Mouse (Mus musculus) forebrain, embryonic 12.5 days (tissue): Measurements from ENCODE around the gene Fgfr2. TPM values are rescaled to one million over a fixed set of nuclear protein-coding genes. Genes with fewer than 3 reads are reported as not detected.
A peak's percentile ranks its signal among the peaks of the same experiment; 100 is the strongest.

Experiments used
- ATAC-seq: fragments of 200-750 bp; cut with Nextera tagmentation; 2 replicates; pipeline ENCODE4 v1.8.0; 2017; ENCODE audit warnings: moderate TSS enrichment; ENCODE audit not compliant: low FRiP score
- H3K27ac ChIP-seq: fragments of 300-500 bp; sonication (generic); 2 replicates; pipeline ENCODE4 v1.5.1; 2016; ENCODE audit warnings: mild to moderate bottlenecking
- H3K27me3 ChIP-seq: fragments of 300-500 bp; sonication (generic); 2 replicates; pipeline ENCODE4 v1.6.1; 2016; ENCODE audit warnings: mild to moderate bottlenecking
- H3K36me3 ChIP-seq: fragments of 300-500 bp; sonication (generic); replicated peaks from 2 replicates; pipeline ENCODE4 v1.6.1; 2016; ENCODE audit warnings: mild to moderate bottlenecking
- H3K4me1 ChIP-seq: fragments of 300-500 bp; sonication (generic); 2 replicates; pipeline ENCODE4 v1.6.1; 2016
- H3K4me2 ChIP-seq: fragments of 300-500 bp; sonication (generic); 2 replicates; pipeline ENCODE4 v1.6.1; 2016; ENCODE audit warnings: mild to moderate bottlenecking, moderate library complexity
- H3K4me3 ChIP-seq: fragments of 300-500 bp; sonication (generic); replicated peaks from 2 replicates; pipeline ENCODE4 v1.5.1; 2016; ENCODE audit warnings: mild to moderate bottlenecking
- H3K9ac ChIP-seq: fragments of 300-500 bp; sonication (generic); 2 replicates; pipeline ENCODE4 v1.6.1; 2016; ENCODE audit warnings: mild to moderate bottlenecking
- H3K9me3 ChIP-seq: fragments of 300-500 bp; sonication (generic); 2 replicates; pipeline ENCODE4 v1.6.1; 2016
- WGBS: fragments of 180-500 bp; shearing (Covaris S2); methylation state at CpG from one replicate; pipeline ENCODE4 v1.1.7; 2016; 5-methylcytosine and 5-hydroxymethylcytosine counted together
- polyA plus RNA-seq: library from polyadenylated mRNA; unstranded; fragments of >200 nt; fragmentation: Nextera tagmentation; extraction: Ambion mirVana; gene quantifications from 2 replicates; pipeline ENCODE4 v1.2.1, GENCODE M21; 2016

The Fgfr2 gene
- polyA plus RNA-seq, 1 experiment from 2014 or later, result 89.6 TPM

GRCm38 (mm10) chr7:130244545-130244944 lies 2878.6 kb downstream of the Fgfr2 start:
- Histone ChIP-seq H3K27me3 (peaks cover 21% of the 10 kb centered on the region; the same call in 1 of the 2 replicates), H3K9me3 (no peaks in the 10 kb centered on the region), H3K36me3 (peaks cover 12% of the 10 kb centered on the region; the same call in 1 of the 2 replicates), H3K4me2 (no peak overlapping the region), H3K4me3 (no peak overlapping the region), H3K27ac (no peak overlapping the region), H3K4me1 (peaks cover 48% of the 10 kb centered on the region), H3K9ac (no peak overlapping the region)
- WGBS, result 57% methylated on average over 7 of the region's 7 CpGs
- ATAC-seq, result no peak

DNA sequence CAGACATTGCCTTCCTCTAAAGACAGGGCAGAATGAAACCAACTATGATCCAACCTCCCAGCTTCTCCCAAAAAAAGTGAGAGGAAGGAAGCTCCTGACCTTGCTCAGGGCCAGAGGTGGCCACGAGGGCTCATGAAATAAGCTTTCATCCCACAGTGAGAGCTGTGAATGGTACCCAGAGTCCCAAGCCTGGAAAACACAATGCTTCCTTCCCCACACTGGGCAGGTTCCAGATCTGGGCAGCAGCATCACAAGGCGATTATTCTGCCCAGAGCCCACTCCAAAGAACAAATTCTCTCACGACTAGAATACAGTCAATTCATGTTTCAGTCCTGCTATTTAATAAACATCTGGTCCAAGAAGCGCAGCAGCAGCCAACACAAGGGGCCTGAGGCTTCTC lies 2879.3 kb downstream of the Fgfr2 start:
- H3K27ac ChIP-seq, result no peak overlapping the region
- no peak overlapping the region for H3K4me2 ChIP-seq
- ATAC-seq, result no peak
- peaks cover 41% of the 10 kb centered on the region for H3K4me1 ChIP-seq
- no peak overlapping the region for H3K9ac ChIP-seq
- H3K36me3 ChIP-seq, result peaks cover 12% of the 10 kb centered on the region; the same call in 1 of the 2 replicates
- no peaks in the 10 kb centered on the region for H3K9me3 ChIP-seq
- 70% methylated on average over 4 of the region's 4 CpGs for WGBS
- H3K4me3 ChIP-seq, result no peak overlapping the region
- H3K27me3 ChIP-seq, result peaks cover 19% of the 10 kb centered on the region; the same call in 1 of the 2 replicates

GRCm38 (mm10) chr7:130240191-130240590 lies 2883.0 kb downstream of the Fgfr2 start:
- H3K4me3 ChIP-seq, result no peak overlapping the region
- no peak overlapping the region for H3K27ac ChIP-seq
- H3K36me3 ChIP-seq, result peaks cover 12% of the 10 kb centered on the region; the same call in 1 of the 2 replicates
- whole genome bisulfite sequencing, result 87% methylated on average over 9 of the region's 9 CpGs
- no peaks in the 10 kb centered on the region for H3K9me3 ChIP-seq
- peaks cover 16% of the 10 kb centered on the region for H3K4me1 ChIP-seq
- H3K27me3 ChIP-seq, result 0 out of 2 replicates have a peak, but pooled peaks cover 4% of the 10 kb centered on the region
- ATAC-seq, result no peak
- no peak overlapping the region for H3K4me2 ChIP-seq
- H3K9ac ChIP-seq, result no peak overlapping the region

GRCm38 (mm10) chr7:130237244-130237643 lies 2885.9 kb downstream of the Fgfr2 start:
- Histone ChIP-seq H3K27ac (no peak overlapping the region), H3K4me1 (peaks cover 6% of the 10 kb centered on the region), H3K4me2 (no peak overlapping the region), H3K9me3 (no peaks in the 10 kb centered on the region), H3K27me3 (0 out of 2 replicates have a peak, but pooled peaks cover 3% of the 10 kb centered on the region), H3K36me3 (peaks cover 12% of the 10 kb centered on the region; the same call in 1 of the 2 replicates), H3K9ac (no peak overlapping the region), H3K4me3 (no peak overlapping the region)
- WGBS, result 87% methylated on average over 5 of the region's 5 CpGs
- no peak for ATAC-seq

DNA sequence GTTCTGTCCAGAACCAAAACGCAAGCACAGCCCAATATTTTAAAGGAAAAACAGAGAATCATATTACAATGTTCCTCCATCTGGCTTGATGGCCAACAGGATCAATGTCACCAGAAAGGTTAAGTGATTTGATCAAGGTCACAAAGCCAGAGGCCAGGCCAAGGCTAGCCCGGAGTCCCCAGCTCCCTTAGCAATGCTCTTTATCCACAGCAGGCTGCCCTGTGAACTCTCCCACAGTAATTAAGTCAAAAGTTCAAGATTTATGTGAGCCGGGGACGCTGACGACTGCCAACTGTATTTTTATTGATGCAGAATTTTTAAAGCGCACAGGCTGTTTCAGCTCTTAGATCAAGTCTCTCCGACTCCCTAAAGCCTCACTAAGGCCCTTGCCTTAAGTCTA lies 2889.4 kb downstream of the Fgfr2 start:
- Histone ChIP-seq H3K27me3 (0 out of 2 replicates have a peak, but pooled peaks cover 3% of the 10 kb centered on the region), H3K27ac (no peak overlapping the region), H3K36me3 (no peaks in the 10 kb centered on the region), H3K4me2 (no peak overlapping the region), H3K4me1 (peaks cover 21% of the 10 kb centered on the region), H3K9me3 (no peaks in the 10 kb centered on the region), H3K9ac (no peak overlapping the region), H3K4me3 (no peak overlapping the region)
- WGBS, result 77% methylated on average over 7 of the region's 7 CpGs
- no peak for ATAC-seq

DNA sequence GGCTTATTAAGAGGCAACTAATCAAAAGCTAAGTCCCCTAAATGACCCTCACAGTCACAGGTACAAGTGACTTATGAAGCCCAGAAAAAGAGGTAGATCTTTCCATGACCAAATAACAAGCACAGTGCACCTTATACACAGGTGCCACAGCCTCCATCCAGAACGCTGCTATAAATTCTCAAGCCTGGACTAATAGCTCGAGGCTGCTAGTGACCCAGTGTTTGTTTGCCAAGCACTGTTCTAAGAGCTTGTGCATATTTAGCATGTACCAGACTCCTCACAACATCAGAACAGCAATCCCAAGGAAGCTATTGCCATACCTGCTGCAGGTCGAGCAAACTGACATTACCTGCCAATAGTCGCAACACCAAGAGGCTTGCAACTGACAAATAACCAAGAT lies 2893.1 kb downstream of the Fgfr2 start:
- H3K36me3 ChIP-seq, result peaks cover 4% of the 10 kb centered on the region
- 93% methylated on average over 4 of the region's 4 CpGs for WGBS
- no peak overlapping the region for H3K9ac ChIP-seq
- peaks cover 9% of the 10 kb centered on the region; the same call in 1 of the 2 replicates for H3K27me3 ChIP-seq
- H3K4me1 ChIP-seq, result peaks cover 34% of the 10 kb centered on the region
- no peak overlapping the region for H3K4me3 ChIP-seq
- ATAC-seq, result no peak
- H3K4me2 ChIP-seq, result no peak overlapping the region
- no peak overlapping the region for H3K27ac ChIP-seq
- no peaks in the 10 kb centered on the region for H3K9me3 ChIP-seq

- Histone ChIP-seq H3K9me3 (no peaks in the 10 kb centered on the region), H3K27me3 (peaks cover 6% of the 10 kb centered on the region; the same call in 1 of the 2 replicates), H3K36me3 (peaks cover 4% of the 10 kb centered on the region), H3K4me3 (no peak overlapping the region), H3K27ac (no peak overlapping the region), H3K9ac (no peak overlapping the region), H3K4me1 (peaks cover 47% of the 10 kb centered on the region), H3K4me2 (no peak overlapping the region)
- no peak for ATAC-seq
- WGBS, result 73% methylated on average over 3 of the region's 3 CpGs
Measured at GRCm38 (mm10) chr7:130225227-130225626, 2897.9 kb downstream of the Fgfr2 start.

GRCm38 (mm10) chr7:130222633-130223354 lies 2900.4 kb downstream of the Fgfr2 start:
- 86% methylated on average over 8 of the region's 8 CpGs for WGBS
- Histone ChIP-seq H3K9me3 (no peaks in the 10 kb centered on the region), H3K4me2 (no peak overlapping the region), H3K4me1 (peaks cover 49% of the 10 kb centered on the region), H3K9ac (no peak overlapping the region), H3K4me3 (no peak overlapping the region), H3K27ac (no peak overlapping the region), H3K36me3 (peaks cover 2% of the 10 kb centered on the region), H3K27me3 (peaks cover 3% of the 10 kb centered on the region; the same call in 1 of the 2 replicates)
- no peak for ATAC-seq

- Histone ChIP-seq H3K9me3 (no peaks in the 10 kb centered on the region), H3K4me3 (no peak overlapping the region), H3K27ac (peak overlapping the region; percentile 42; the same call in 1 of the 2 replicates), H3K4me1 (peaks cover 42% of the 10 kb centered on the region), H3K4me2 (peak overlapping the region; percentile 1), H3K9ac (no peak overlapping the region), H3K36me3 (no peaks in the 10 kb centered on the region; the same call in 1 of the 2 replicates), H3K27me3 (no peaks in the 10 kb centered on the region)
- WGBS, result 55% methylated on average over 17 of the region's 17 CpGs
- no peak for ATAC-seq
Measured at GRCm38 (mm10) chr7:130221661-130222387, 2901.3 kb downstream of the Fgfr2 start.

DNA sequence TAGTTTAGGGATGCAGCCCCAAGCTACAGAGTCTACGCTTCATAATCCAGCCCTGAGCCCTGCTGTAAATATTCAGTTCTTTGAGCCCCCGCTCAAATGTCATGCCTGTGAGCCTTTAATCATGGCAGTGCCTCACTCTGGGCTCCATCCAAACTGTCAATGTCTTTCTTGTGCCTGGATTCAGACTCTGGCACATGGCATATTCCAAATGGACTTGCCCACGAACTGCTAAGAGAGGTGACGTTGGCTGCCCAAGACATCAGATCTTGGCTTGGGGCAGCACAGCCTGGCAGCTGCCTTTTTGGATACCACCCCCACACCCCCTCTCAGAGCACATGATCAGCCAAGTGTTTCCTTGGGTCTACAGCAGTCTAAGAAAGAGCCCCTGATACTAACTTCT lies 2902.5 kb downstream of the Fgfr2 start:
- ATAC-seq, result no peak
- H3K4me1 ChIP-seq, result peaks cover 43% of the 10 kb centered on the region

DNA sequence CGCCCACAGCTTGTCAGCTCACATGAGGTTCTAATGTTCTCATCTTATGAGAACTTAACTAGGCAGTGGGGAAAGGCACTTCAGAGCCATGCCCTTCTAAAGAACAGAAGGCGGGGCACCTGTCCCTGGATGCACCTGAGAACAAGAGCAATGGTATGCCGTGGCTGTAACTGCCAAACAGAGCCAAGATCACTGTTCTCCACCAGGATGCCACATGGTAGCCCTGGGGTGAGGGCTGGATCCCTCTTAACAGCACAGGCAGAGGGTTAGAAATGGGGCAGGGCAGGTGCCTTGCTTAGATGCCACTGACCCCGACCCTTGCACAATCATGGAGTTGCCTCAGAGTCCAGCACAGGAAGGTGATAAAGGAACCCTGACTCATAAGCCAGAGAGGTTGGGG lies 2903.3 kb downstream of the Fgfr2 start:
- Histone ChIP-seq H3K9ac (no peak overlapping the region), H3K4me3 (no peak overlapping the region), H3K4me2 (no peak overlapping the region), H3K27ac (no peak overlapping the region), H3K27me3 (no peaks in the 10 kb centered on the region), H3K4me1 (peaks cover 50% of the 10 kb centered on the region), H3K36me3 (no peaks in the 10 kb centered on the region; the same call in 1 of the 2 replicates), H3K9me3 (no peaks in the 10 kb centered on the region)
- WGBS, result 91% methylated on average over 4 of the region's 4 CpGs
- ATAC-seq, result no peak

More for the DNA sequence above, 2902.5 kb downstream of the Fgfr2 start:
- Histone ChIP-seq H3K4me3 (no peak overlapping the region), H3K27me3 (no peaks in the 10 kb centered on the region), H3K9me3 (no peaks in the 10 kb centered on the region), H3K27ac (no peak overlapping the region), H3K36me3 (no peaks in the 10 kb centered on the region; the same call in 1 of the 2 replicates), H3K9ac (no peak overlapping the region), H3K4me2 (no peak overlapping the region)
- 93% methylated on average over 4 of the region's 4 CpGs for WGBS

- no peaks in the 10 kb centered on the region for H3K9me3 ChIP-seq
- H3K36me3 ChIP-seq, result peaks cover 7% of the 10 kb centered on the region
- H3K27me3 ChIP-seq, result 0 out of 2 replicates have a peak, but pooled peaks cover 3% of the 10 kb centered on the region
- H3K4me1 ChIP-seq, result peaks cover 61% of the 10 kb centered on the region
- H3K4me2 ChIP-seq, result no peak overlapping the region
- no peak overlapping the region for H3K9ac ChIP-seq
- H3K4me3 ChIP-seq, result no peak overlapping the region
- H3K27ac ChIP-seq, result peak overlapping the region; percentile 93
- WGBS, result 9% methylated on average over 4 of the region's 4 CpGs
- ATAC-seq, result peak; percentile 51; the same call in 1 of the 2 replicates
Measured at GRCm38 (mm10) chr7:130216272-130216671, 2906.9 kb downstream of the Fgfr2 start.
